Mouse (Mus musculus): ENCODE data around the gene Mpi.

DNA sequence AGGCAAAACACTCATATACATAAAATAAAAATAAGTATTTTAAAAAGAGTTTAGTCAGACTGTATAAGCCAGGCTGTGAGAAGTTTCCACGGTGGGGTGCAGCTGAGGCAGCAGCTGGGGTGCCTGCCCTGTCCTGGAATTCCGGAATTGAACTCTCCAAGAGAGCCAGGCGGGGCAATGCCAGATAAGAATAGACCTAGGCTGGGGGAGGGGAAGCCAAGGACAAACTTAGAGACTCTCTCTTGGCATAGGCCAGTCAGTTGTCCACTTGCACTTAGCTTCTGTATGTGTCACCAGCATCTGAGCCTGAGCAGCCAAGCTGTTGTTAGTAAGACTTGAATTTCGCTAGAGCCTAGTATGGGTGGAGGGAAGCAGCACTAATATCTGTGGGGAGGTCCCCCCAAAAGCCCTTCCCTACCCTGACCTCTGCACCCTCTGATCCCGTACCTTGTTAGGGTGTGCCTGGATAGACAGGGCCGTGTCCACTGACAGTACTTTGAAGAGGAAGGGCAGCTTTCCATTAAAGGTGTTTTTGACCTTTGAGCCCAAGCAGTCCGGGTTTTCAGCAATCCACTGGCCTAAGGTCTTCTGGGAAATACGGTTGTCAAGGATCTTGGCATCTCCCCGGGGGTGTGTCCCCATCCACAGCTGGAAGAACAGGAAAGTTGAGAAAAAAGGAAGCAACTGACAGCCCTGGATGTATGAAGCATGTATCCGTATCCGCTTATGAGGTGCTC lies 2.3 kb downstream of the Mpi start:
- TF ChIP-seq POLR2A (IDR thresholded peaks at IDR 0.05; ENCODE audit: extremely low read depth, insufficient read depth, low read length) (no peak), CTCF (IDR thresholded peaks at IDR 0.05; ENCODE audit: extremely low read depth, insufficient read depth, low read length) (no peak)

Measured in cortical plate, adult 2 months (tissue).